Mouse (Mus musculus): ENCODE data around the gene Cbx5. TPM values are rescaled to one million over a fixed set of nuclear protein-coding genes. Genes with fewer than 3 reads are reported as not detected.
A peak's percentile ranks its signal among the peaks of the same experiment; 100 is the strongest.

Gene Cbx5
- polyA plus RNA-seq, 1 experiment from 2014 or later = 109 TPM

GRCm38 (mm10) chr15:103155366-103156321 is 84.0 kb downstream of the Cbx5 start:
- peak overlapping the region; percentile 44 for H3K9ac ChIP-seq (replicated peaks; ENCODE audit: low read length)
- no peaks in the 10 kb centered on the region for H3K27me3 ChIP-seq (ENCODE audit: insufficient read depth, low read length)
- 0 out of 2 replicates have a peak overlapping the region, but pooled peaks have one; percentile 8 for H3K27ac ChIP-seq (ENCODE audit: low read length)
- H3K4me2 ChIP-seq (replicated peaks; ENCODE audit: low read depth, low read length) = peak overlapping the region; percentile 36
- WGBS = 28% methylated on average over 32 of the region's 32 CpGs
- H3K4me1 ChIP-seq (ENCODE audit: insufficient read depth, low read length) = peaks cover 9% of the 10 kb centered on the region
- H3K4me3 ChIP-seq (ENCODE audit: low read length) = no peak overlapping the region
- no peaks in the 10 kb centered on the region for H3K36me3 ChIP-seq (ENCODE audit: insufficient read depth, low read length)
- H3K9me3 ChIP-seq (ENCODE audit: low read length) = no peaks in the 10 kb centered on the region
- ATAC-seq (ENCODE audit: low FRiP score, low TSS enrichment) = peak; percentile 69

GRCm38 (mm10) chr15:103152890-103153610 is 86.6 kb downstream of the Cbx5 start:
- Histone ChIP-seq H3K9ac (replicated peaks; ENCODE audit: low read length) (no peak overlapping the region), H3K4me3 (ENCODE audit: low read length) (no peak overlapping the region), H3K36me3 (ENCODE audit: insufficient read depth, low read length) (no peaks in the 10 kb centered on the region), H3K4me2 (replicated peaks; ENCODE audit: low read depth, low read length) (no peak overlapping the region), H3K27ac (ENCODE audit: low read length) (no peak overlapping the region), H3K4me1 (ENCODE audit: insufficient read depth, low read length) (peaks cover 9% of the 10 kb centered on the region), H3K27me3 (ENCODE audit: insufficient read depth, low read length) (peaks cover 2% of the 10 kb centered on the region; the same call in 1 of the 2 replicates), H3K9me3 (ENCODE audit: low read length) (no peaks in the 10 kb centered on the region)
- WGBS = 82% methylated on average over 4 of the region's 4 CpGs
- no peak for ATAC-seq (ENCODE audit: low FRiP score, low TSS enrichment)

GRCm38 (mm10) chr15:103152371-103152770 is 87.2 kb downstream of the Cbx5 start:
- peaks cover 9% of the 10 kb centered on the region for H3K4me1 ChIP-seq (ENCODE audit: insufficient read depth, low read length)
- 83% methylated on average over 3 of the region's 3 CpGs for WGBS
- no peaks in the 10 kb centered on the region for H3K9me3 ChIP-seq (ENCODE audit: low read length)
- H3K27me3 ChIP-seq (ENCODE audit: insufficient read depth, low read length) = peaks cover 2% of the 10 kb centered on the region; the same call in 1 of the 2 replicates
- no peak overlapping the region for H3K27ac ChIP-seq (ENCODE audit: low read length)
- H3K4me3 ChIP-seq (ENCODE audit: low read length) = no peak overlapping the region
- H3K36me3 ChIP-seq (ENCODE audit: insufficient read depth, low read length) = no peaks in the 10 kb centered on the region
- ATAC-seq (ENCODE audit: low FRiP score, low TSS enrichment) = no peak
- H3K9ac ChIP-seq (replicated peaks; ENCODE audit: low read length) = no peak overlapping the region
- no peak overlapping the region for H3K4me2 ChIP-seq (replicated peaks; ENCODE audit: low read depth, low read length)

DNA sequence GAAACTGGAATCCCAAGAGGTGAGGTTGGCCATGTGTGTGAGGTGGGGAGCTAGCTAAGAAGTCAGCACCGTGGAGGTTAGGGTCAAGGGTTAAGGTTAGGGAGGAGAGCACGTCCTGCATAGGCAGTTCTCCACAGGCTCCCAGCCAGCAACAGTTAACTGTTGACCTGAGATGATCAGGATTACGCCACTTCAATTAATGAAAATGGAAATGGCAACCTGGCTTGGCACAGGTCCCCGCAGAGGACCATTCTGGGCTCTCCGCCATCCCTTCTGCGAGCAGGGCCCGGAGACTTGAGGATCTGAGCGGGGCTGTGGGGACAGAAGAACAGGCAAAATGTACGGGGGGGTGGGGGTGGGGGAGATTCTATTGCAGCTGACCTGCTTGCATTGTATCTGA is 91.8 kb downstream of the Cbx5 start:
- Histone ChIP-seq H3K36me3 (ENCODE audit: insufficient read depth, low read length) (no peaks in the 10 kb centered on the region), H3K4me3 (ENCODE audit: low read length) (no peak overlapping the region), H3K27me3 (ENCODE audit: insufficient read depth, low read length) (peaks cover 26% of the 10 kb centered on the region), H3K4me2 (replicated peaks; ENCODE audit: low read depth, low read length) (no peak overlapping the region), H3K9ac (replicated peaks; ENCODE audit: low read length) (no peak overlapping the region), H3K27ac (ENCODE audit: low read length) (no peak overlapping the region), H3K4me1 (ENCODE audit: insufficient read depth, low read length) (peaks cover 11% of the 10 kb centered on the region), H3K9me3 (ENCODE audit: low read length) (no peaks in the 10 kb centered on the region)
- no peak for ATAC-seq (ENCODE audit: low FRiP score, low TSS enrichment)
- WGBS = 55% methylated on average over 9 of the region's 9 CpGs

- H3K27me3 ChIP-seq (ENCODE audit: insufficient read depth, low read length) = peaks cover 26% of the 10 kb centered on the region
- 23% methylated on average over 3 of the region's 3 CpGs for WGBS
- peak overlapping the region; percentile 82 for H3K4me2 ChIP-seq (replicated peaks; ENCODE audit: low read depth, low read length)
- H3K4me3 ChIP-seq (ENCODE audit: low read length) = no peak overlapping the region
- H3K27ac ChIP-seq (ENCODE audit: low read length) = no peak overlapping the region
- H3K4me1 ChIP-seq (ENCODE audit: insufficient read depth, low read length) = peaks cover 11% of the 10 kb centered on the region
- H3K9me3 ChIP-seq (ENCODE audit: low read length) = no peaks in the 10 kb centered on the region
- no peak overlapping the region for H3K9ac ChIP-seq (replicated peaks; ENCODE audit: low read length)
- ATAC-seq (ENCODE audit: low FRiP score, low TSS enrichment) = 0 out of 2 replicates have a peak, but pooled peaks have one; percentile 16
- H3K36me3 ChIP-seq (ENCODE audit: insufficient read depth, low read length) = no peaks in the 10 kb centered on the region
Measured at GRCm38 (mm10) chr15:103147422-103147690, 92.3 kb downstream of the Cbx5 start.

GRCm38 (mm10) chr15:103146627-103147421 is 92.8 kb downstream of the Cbx5 start:
- peak; percentile 58; the same call in 1 of the 2 replicates for ATAC-seq (ENCODE audit: low FRiP score, low TSS enrichment)
- no peaks in the 10 kb centered on the region for H3K9me3 ChIP-seq (ENCODE audit: low read length)
- H3K4me3 ChIP-seq (ENCODE audit: low read length) = peak overlapping the region; percentile 46
- peak overlapping the region; percentile 82 for H3K4me2 ChIP-seq (replicated peaks; ENCODE audit: low read depth, low read length)
- under 1% methylated on average over 57 of the region's 57 CpGs for WGBS
- no peak overlapping the region for H3K27ac ChIP-seq (ENCODE audit: low read length)
- no peaks in the 10 kb centered on the region for H3K36me3 ChIP-seq (ENCODE audit: insufficient read depth, low read length)
- peak overlapping the region; percentile 69 for H3K9ac ChIP-seq (replicated peaks; ENCODE audit: low read length)
- peaks cover 26% of the 10 kb centered on the region for H3K27me3 ChIP-seq (ENCODE audit: insufficient read depth, low read length)
- peaks cover 11% of the 10 kb centered on the region for H3K4me1 ChIP-seq (ENCODE audit: insufficient read depth, low read length)

- H3K4me2 ChIP-seq (replicated peaks; ENCODE audit: low read depth, low read length) = no peak overlapping the region
- H3K9ac ChIP-seq (replicated peaks; ENCODE audit: low read length) = no peak overlapping the region
- WGBS = 80% methylated on average over 11 of the region's 11 CpGs
- peaks cover 11% of the 10 kb centered on the region for H3K4me1 ChIP-seq (ENCODE audit: insufficient read depth, low read length)
- no peak for ATAC-seq (ENCODE audit: low FRiP score, low TSS enrichment)
- H3K4me3 ChIP-seq (ENCODE audit: low read length) = no peak overlapping the region
- H3K27ac ChIP-seq (ENCODE audit: low read length) = no peak overlapping the region
- H3K9me3 ChIP-seq (ENCODE audit: low read length) = no peaks in the 10 kb centered on the region
- H3K27me3 ChIP-seq (ENCODE audit: insufficient read depth, low read length) = peaks cover 29% of the 10 kb centered on the region
- H3K36me3 ChIP-seq (ENCODE audit: insufficient read depth, low read length) = no peaks in the 10 kb centered on the region
Measured at GRCm38 (mm10) chr15:103145635-103146299, 93.8 kb downstream of the Cbx5 start.

- H3K4me1 ChIP-seq (ENCODE audit: insufficient read depth, low read length) = peaks cover 11% of the 10 kb centered on the region
- no peak for ATAC-seq (ENCODE audit: low FRiP score, low TSS enrichment)
- H3K27me3 ChIP-seq (ENCODE audit: insufficient read depth, low read length) = peaks cover 29% of the 10 kb centered on the region
- WGBS = 49% methylated on average over 3 of the region's 3 CpGs
- H3K27ac ChIP-seq (ENCODE audit: low read length) = no peak overlapping the region
- H3K4me3 ChIP-seq (ENCODE audit: low read length) = no peak overlapping the region
- H3K9me3 ChIP-seq (ENCODE audit: low read length) = no peaks in the 10 kb centered on the region
- no peaks in the 10 kb centered on the region for H3K36me3 ChIP-seq (ENCODE audit: insufficient read depth, low read length)
- no peak overlapping the region for H3K4me2 ChIP-seq (replicated peaks; ENCODE audit: low read depth, low read length)
- no peak overlapping the region for H3K9ac ChIP-seq (replicated peaks; ENCODE audit: low read length)
Measured at GRCm38 (mm10) chr15:103144176-103144575, 95.4 kb downstream of the Cbx5 start.

Measured in kidney, embryonic 16.5 days (tissue).